Mouse (Mus musculus) T-helper 17 cell (primary cell): ENCODE measurements around the gene Tmem14c.

Source experiments
- in situ Hi-C, 2 experiments: fragments of 300-600 bp; cut with MboI, MseI; formaldehyde crosslinking; loops; 1 replicate in 1 of 2; 2 replicates in 1 of 2; pipeline ENCODE4 v1.15.1; 2025; ENCODE audit warnings: high pct_unique_total_duplicates in 2 of 2

The Tmem14c gene

GRCm38 (mm10) chr13:41006244-41006643, 9.8 kb upstream of the Tmem14c start:
- in situ Hi-C loops = loop anchor here (10.0 to 25.0 kb wide), 2 partner anchors 239 to 1056 kb away; partner anchors contain the start of genes Hivep1 (in 1 of the 2) and Smim13 (in 1 of the 2)

GRCm38 (mm10) chr13:41008271-41008670, 7.8 kb upstream of the Tmem14c start:
- in situ Hi-C loops = loop anchor here (10.0 to 25.0 kb wide), 2 partner anchors 237 to 1054 kb away; partner anchors contain the start of genes Hivep1 (in 1 of the 2) and Smim13 (in 1 of the 2)

GRCm38 (mm10) chr13:41008946-41009345, 7.1 kb upstream of the Tmem14c start:
- in situ Hi-C loops = loop anchor here (10.0 to 25.0 kb wide), 2 partner anchors 236 to 1053 kb away; partner anchors contain the start of genes Hivep1 (in 1 of the 2) and Smim13 (in 1 of the 2)

- in situ Hi-C loops = loop anchor here in 1 of 2 experiments (10.0 to 25.0 kb wide), 3 partner anchors 172 to 1045 kb away; partner anchors contain the start of genes Hivep1 and Tmem170b
These were observed 809 bp downstream of the Tmem14c start for GRCm38 (mm10) chr13:41016797-41017405.

GRCm38 (mm10) chr13:41017832-41018231, 1.7 kb downstream of the Tmem14c start:
- in situ Hi-C loops = loop anchor here in 1 of 2 experiments (10.0 to 25.0 kb wide), 3 partner anchors 173 to 1044 kb away; partner anchors contain the start of genes Hivep1 and Tmem170b

GRCm38 (mm10) chr13:41018236-41018635, 2.1 kb downstream of the Tmem14c start:
- in situ Hi-C loops = loop anchor here in 1 of 2 experiments (10.0 to 25.0 kb wide), 3 partner anchors 173 to 1044 kb away; partner anchors contain the start of genes Hivep1 and Tmem170b

GRCm38 (mm10) chr13:41018756-41019591, 2.9 kb downstream of the Tmem14c start:
- in situ Hi-C loops = loop anchor here in 1 of 2 experiments (10.0 to 25.0 kb wide), 3 partner anchors 174 to 1043 kb away; partner anchors contain the start of genes Hivep1 and Tmem170b

GRCm38 (mm10) chr13:41020494-41020893, 4.4 kb downstream of the Tmem14c start:
- in situ Hi-C loops = loop anchor here in 1 of 2 experiments (25.0 kb wide), 1 partner anchor 1042 kb away; the partner anchor contains the start of gene Hivep1

- in situ Hi-C loops = loop anchor here in 1 of 2 experiments (25.0 kb wide), 1 partner anchor 1041 kb away; the partner anchor contains the start of gene Hivep1
These were observed 5.5 kb downstream of the Tmem14c start for GRCm38 (mm10) chr13:41021607-41022006.

- in situ Hi-C loops = loop anchor here in 1 of 2 experiments (25.0 kb wide), 1 partner anchor 1040 kb away; the partner anchor contains the start of gene Hivep1
These were observed 6.0 kb downstream of the Tmem14c start for GRCm38 (mm10) chr13:41022099-41022498.

- in situ Hi-C loops = loop anchor here in 1 of 2 experiments (5.0 kb wide), 1 partner anchor 42 kb away; no protein-coding TSS in a partner anchor
These were observed 14.0 kb downstream of the Tmem14c start for GRCm38 (mm10) chr13:41030098-41030497.

GRCm38 (mm10) chr13:41042511-41042910, 26.4 kb downstream of the Tmem14c start:
- in situ Hi-C loops = no loop called here

GRCm38 (mm10) chr13:41045901-41046300, 29.8 kb downstream of the Tmem14c start:
- in situ Hi-C loops = no loop called here

GRCm38 (mm10) chr13:41047280-41047679, 31.2 kb downstream of the Tmem14c start:
- in situ Hi-C loops = no loop called here

- in situ Hi-C loops = no loop called here
These were observed 35.9 kb downstream of the Tmem14c start for GRCm38 (mm10) chr13:41051965-41052364.

- in situ Hi-C loops = loop anchor here in 1 of 2 experiments (10.0 kb wide), 1 partner anchor 663 kb away; no protein-coding TSS in a partner anchor
These were observed 51.5 kb downstream of the Tmem14c start for GRCm38 (mm10) chr13:41067618-41068017.

GRCm38 (mm10) chr13:41071617-41072016, 55.5 kb downstream of the Tmem14c start:
- in situ Hi-C loops = loop anchor here in 1 of 2 experiments (5.0 kb wide), 1 partner anchor 39 kb away; no protein-coding TSS in a partner anchor
